Mouse (Mus musculus): ENCODE data around the gene Eef1a1. TPM values are rescaled to one million over a fixed set of nuclear protein-coding genes. Genes with fewer than 3 reads are reported as not detected.
"Not testable (repeated sequence)": the region's sequence is repeated elsewhere in the genome, so short reads cannot be mapped to it uniquely, and the experiment has no call there.

Eef1a1 gene
- total RNA-seq, 4 experiments from 2014 or later, result 235 to 456 (median 334) TPM

- DNase-seq (ENCODE audit: low spot score in 2 of 2), result no peak
Observed at GRCm38 (mm10) chr9:78508106-78508786, 19.3 kb upstream of the Eef1a1 start.

- DNase-seq (ENCODE audit: low spot score in 2 of 2), result no peak
Observed at GRCm38 (mm10) chr9:78506722-78507077, 17.7 kb upstream of the Eef1a1 start.

- DNase-seq (ENCODE audit: low spot score in 2 of 2), result no peak
Observed at GRCm38 (mm10) chr9:78506002-78506721, 17.2 kb upstream of the Eef1a1 start.

GRCm38 (mm10) chr9:78505223-78505622, 16.3 kb upstream of the Eef1a1 start:
- no peak for DNase-seq (ENCODE audit: low spot score in 2 of 2)

- DNase-seq (ENCODE audit: low spot score in 2 of 2), result no peak
Observed at GRCm38 (mm10) chr9:78504679-78505078, 15.7 kb upstream of the Eef1a1 start.

- DNase-seq (ENCODE audit: low spot score in 2 of 2), result no peak
Observed at GRCm38 (mm10) chr9:78504133-78504532, 15.2 kb upstream of the Eef1a1 start.

- no peak for DNase-seq (ENCODE audit: low spot score in 2 of 2)
Observed at GRCm38 (mm10) chr9:78503223-78504079, 14.5 kb upstream of the Eef1a1 start.

- no peak for DNase-seq (ENCODE audit: low spot score in 2 of 2)
Observed at GRCm38 (mm10) chr9:78501284-78501683, 12.3 kb upstream of the Eef1a1 start.

GRCm38 (mm10) chr9:78500386-78500785, 11.4 kb upstream of the Eef1a1 start:
- DNase-seq (ENCODE audit: low spot score in 2 of 2), result no peak

GRCm38 (mm10) chr9:78493171-78493570, 4.2 kb upstream of the Eef1a1 start:
- DNase-seq (ENCODE audit: low spot score in 2 of 2), result no peak

- DNase-seq (ENCODE audit: low spot score in 2 of 2), result no peak
Observed at GRCm38 (mm10) chr9:78492254-78492653, 3.3 kb upstream of the Eef1a1 start.

- DNase-seq (ENCODE audit: low spot score in 2 of 2), result no peak
Observed at GRCm38 (mm10) chr9:78491169-78491568, 2.2 kb upstream of the Eef1a1 start.

GRCm38 (mm10) chr9:78488021-78488420, 930 bp downstream of the Eef1a1 start:
- DNase-seq (ENCODE audit: low spot score in 2 of 2), result not testable (repeated sequence)

- DNase-seq (ENCODE audit: low spot score in 2 of 2), result no peak
Observed at GRCm38 (mm10) chr9:78484660-78485059, 4.3 kb downstream of the Eef1a1 start.

GRCm38 (mm10) chr9:78482386-78482785, 6.6 kb downstream of the Eef1a1 start:
- no peak for DNase-seq (ENCODE audit: low spot score in 2 of 2)

- DNase-seq (ENCODE audit: low spot score in 2 of 2), result peak; percentile 84 to 90
Observed at GRCm38 (mm10) chr9:78481423-78482331, 7.3 kb downstream of the Eef1a1 start.

- DNase-seq (ENCODE audit: low spot score in 2 of 2), result peak; percentile 27 to 50
Observed at GRCm38 (mm10) chr9:78480706-78481358, 8.1 kb downstream of the Eef1a1 start.

- DNase-seq (ENCODE audit: low spot score in 2 of 2), result not testable (repeated sequence)
Observed at GRCm38 (mm10) chr9:78480227-78480626, 8.7 kb downstream of the Eef1a1 start.

- not testable (repeated sequence) for DNase-seq (ENCODE audit: low spot score in 2 of 2)
Observed at GRCm38 (mm10) chr9:78479308-78479707, 9.6 kb downstream of the Eef1a1 start.

GRCm38 (mm10) chr9:78478009-78478605, 10.8 kb downstream of the Eef1a1 start:
- DNase-seq (ENCODE audit: low spot score in 2 of 2), result not testable (repeated sequence)

All from gastrocnemius, adult 8-10 months (tissue).